Mouse (Mus musculus): ENCODE measurements around the gene Pafah2.

- TF ChIP-seq CTCF (conservative IDR thresholded peaks at IDR 0.05; ENCODE audit: low read length) (no peak), POU5F1 (IDR thresholded peaks at IDR 0.05; ENCODE audit: borderline replicate concordance, low read length) (no peak), NANOG (IDR thresholded peaks at IDR 0.05; ENCODE audit: borderline replicate concordance, low read length) (no peak)
Observed at GRCm38 (mm10) chr4:134443589-134443988, 47.5 kb downstream of the Pafah2 start.

All from E14TG2a.4 (cell line).